Mouse (Mus musculus) kidney, postnatal 14 days (tissue): Measurements from ENCODE around the gene Tctn1.
A peak's percentile ranks its signal among the peaks of the same experiment; 100 is the strongest.

ENCODE experiments used
- DNase-seq: peaks from one replicate; pipeline ENCODE4 v3.0.0; 2022; ENCODE audit warnings: mixed read lengths

Gene Tctn1

DNA sequence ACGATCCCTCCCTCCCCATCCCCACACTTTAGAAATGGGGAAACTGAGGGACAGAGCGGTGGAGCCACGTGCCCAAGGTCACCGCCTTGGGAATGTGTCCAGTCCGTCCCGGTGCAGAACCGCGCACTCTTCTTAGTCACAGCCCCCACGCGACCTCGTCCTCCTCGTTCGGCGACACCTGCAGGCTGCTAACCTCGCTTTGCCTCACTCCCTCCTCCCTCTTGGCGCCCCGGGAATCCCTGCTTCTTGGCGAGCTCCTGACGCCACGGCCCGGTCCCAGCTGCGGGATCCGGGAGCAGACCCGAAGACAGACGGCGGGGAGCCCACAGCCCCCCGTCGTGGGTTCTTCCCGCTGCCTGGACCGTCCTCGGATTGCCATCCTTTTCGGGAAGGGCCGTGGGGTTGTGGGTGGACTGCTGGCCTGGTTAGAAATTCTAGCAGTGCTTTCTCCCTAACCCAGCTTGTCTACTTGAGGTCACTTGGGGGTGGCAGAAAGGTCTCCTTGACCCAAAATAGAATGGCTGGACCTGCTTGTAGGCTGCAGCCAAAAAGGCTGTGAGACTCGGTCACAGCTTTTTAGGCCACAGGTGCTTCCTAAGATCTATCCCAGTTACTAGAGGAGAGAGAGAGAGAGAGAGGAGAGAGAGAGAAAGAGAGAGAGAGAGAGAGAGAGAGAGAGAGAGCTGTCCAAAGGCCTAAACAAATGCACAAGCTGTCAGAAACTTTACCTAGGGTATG lies 20.9 kb upstream of the Tctn1 start:
- peak; percentile 66 for DNase-seq

DNA sequence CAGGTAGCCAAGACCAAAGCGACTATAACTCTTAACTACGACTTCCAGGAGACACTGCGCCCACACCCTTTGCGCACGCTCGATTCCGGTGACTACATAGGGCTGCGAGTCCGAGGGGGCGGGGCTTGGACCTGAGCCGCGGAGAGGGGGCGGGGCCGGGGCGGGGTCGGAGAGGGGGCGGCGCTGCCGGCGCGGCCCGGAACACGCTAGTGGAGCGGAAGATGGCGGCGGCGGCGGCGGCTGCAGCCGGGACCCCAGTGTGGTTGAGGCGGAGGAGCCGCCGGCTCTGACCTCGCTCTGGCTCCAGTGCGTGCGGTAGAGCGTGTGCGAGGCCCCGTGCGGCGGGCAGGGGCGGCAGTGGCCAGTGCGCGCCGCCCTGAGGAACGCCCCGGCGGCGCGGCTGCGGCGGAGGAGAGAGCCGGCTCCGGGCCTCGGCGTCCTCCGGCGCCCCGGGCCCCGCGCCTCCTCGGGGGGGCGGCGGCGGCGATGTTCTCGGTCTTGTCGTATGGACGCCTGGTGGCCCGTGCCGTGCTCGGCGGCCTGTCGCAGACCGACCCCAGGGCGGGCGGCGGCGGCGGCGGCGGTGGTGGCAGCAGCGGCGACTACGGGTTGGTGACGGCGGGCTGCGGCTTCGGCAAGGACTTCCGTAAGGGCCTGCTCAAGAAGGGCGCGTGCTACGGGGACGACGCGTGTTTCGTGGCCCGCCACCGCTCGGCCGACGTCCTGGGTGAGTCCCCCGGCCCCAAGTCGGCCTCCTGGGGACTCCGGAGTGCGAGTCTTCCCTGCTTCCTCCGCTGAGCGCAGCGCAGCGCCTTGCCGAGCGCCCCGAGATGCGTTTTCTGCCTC lies 20.1 kb upstream of the Tctn1 start, which contains the start of gene Pptc7:
Pptc7 (plus strand) TSS at position 183 of the 846 bp plus-strand sequence.
- peak; percentile 95 for DNase-seq

- DNase-seq: no peak
Measured at GRCm38 (mm10) chr5:122283828-122284182, 19.5 kb upstream of the Tctn1 start.

DNA sequence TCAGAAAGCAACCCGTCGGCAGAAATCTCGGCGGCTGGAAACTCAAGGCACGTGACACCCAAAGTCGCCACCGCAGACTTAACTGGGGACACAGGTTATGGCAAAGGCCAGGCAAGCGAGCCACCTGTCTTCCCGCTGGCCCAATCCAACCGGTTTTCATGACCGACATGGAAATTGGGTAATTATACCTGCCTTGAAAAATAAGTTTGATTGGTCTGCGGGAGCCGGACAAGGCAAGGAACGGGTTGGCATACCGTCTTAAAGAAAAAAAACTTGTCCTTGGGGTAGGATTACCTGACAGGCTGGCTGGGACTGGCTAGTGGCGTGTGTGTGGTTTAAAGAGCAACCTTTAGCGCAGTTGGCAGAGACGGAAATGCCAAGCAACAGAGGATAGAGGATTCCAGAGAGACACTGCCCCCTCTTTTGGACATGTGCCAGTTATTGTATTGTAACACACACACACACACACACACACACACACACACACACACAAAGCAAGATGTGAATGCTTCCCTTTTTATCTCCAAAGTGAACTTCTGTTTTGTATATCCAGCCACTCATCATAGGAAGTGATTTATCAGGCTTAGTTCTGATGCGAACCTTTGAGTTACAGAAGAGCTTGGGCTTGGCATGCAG lies 16.7 kb upstream of the Tctn1 start:
- DNase-seq: peak; percentile 73

DNA sequence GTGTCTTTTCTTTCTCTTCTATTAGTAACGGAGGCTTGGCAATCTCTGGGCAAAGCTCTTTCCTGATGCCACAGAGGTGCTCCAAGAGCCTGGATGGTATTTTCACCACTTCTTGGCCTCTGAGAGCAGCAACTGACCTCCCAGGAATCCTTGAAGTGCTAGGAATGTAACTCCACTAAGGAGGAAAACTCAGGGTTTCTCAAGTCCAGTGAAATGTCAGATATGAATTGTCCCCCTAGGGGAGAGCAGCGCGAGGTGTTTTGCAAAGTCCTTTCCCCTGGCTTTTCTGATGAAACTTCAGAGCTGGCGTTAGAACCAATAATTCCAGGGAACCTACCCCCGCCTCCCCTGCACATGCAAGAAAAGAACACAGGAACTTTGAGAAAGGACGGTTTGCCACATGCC lies 16.2 kb upstream of the Tctn1 start:
- no peak for DNase-seq

DNA sequence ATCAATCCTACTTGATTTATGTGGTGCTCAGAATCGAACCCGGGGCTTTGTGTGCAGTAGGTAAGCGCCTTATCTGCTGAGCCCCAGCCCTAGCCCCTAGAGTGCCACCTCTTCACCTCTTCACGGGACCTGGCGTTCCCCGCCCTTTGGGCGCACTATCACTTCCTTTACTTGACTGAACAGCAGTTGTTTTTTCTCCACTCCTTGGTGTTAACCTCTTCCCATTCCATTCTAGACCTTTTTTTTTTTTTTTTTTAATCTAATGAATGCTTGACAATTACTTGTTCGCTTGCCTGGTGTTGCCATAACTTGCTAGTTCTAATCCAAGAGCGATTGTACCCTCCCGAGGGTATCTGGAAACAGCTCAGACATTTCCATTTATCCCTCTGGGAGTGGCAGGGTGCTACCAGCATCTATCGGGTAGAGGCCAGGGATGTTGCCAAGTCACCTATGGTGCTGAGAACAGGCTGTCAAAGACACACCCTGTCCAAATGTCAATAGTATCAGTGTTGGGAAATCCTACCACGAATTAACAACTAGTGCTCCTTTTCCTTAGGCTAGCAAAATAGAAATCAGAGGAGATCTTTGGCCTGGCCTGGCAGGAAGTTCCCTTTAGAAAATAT lies 15.7 kb upstream of the Tctn1 start:
- DNase-seq: no peak

- no peak for DNase-seq
Measured at GRCm38 (mm10) chr5:122278946-122279345, 14.7 kb upstream of the Tctn1 start.

GRCm38 (mm10) chr5:122274785-122275184 lies 10.5 kb upstream of the Tctn1 start:
- peak; percentile 65 for DNase-seq

- no peak for DNase-seq
Measured at GRCm38 (mm10) chr5:122272821-122273220, 8.6 kb upstream of the Tctn1 start.

DNA sequence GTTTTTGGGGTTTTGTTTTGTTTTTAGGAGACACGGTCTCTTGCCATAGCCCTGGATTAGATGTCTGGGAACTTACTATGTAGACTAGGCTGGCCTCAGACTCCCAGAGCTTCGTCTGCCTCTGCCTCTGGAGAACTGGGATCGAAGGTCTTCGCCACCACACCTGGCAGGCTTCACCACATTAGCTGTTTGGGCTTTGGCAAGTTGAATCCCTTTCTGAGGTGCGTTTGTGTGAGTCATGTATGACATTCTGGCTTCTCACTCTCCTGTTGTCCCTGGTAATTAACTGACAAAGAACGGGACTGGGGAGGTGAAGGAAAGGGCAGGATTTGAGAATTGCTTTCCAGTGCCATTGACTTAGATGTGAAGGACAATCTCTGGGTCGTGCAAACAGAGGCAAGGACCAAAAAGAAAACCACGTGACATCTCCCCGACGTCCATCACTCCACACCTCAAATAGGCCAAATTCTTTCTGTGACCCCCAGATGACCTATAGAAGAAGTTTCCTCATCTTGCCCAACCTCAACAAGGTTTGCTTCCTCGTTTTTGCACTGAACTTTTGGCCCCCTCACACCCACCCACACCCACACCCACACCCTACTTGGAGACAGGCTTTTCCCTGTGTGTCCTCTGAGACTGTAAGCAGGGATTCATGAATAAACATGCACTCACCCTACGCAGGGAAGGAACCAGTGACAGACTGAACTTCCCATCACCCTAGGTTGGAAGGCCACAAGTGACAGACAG lies 4.8 kb upstream of the Tctn1 start:
- DNase-seq: no peak

DNA sequence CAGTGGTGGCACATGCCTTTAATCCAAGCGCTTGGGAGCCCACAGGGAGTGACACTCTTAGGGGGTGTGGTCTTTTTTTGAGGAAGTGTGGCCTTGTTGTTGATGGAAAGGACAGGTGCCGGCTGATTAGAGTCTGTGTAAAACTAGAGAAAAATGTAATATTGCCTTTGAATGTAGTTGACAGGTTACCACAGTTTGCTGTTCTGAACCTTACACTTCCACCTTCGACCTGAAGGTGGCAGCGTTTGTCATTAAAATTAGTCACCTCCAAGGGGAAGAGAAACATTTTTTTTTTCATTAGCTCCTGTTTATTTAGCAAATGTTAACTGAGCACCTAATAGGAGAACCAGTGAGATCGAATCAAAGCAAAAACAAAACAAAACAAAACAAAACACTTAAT lies 3.6 kb upstream of the Tctn1 start:
- DNase-seq: peak; percentile 83

DNA sequence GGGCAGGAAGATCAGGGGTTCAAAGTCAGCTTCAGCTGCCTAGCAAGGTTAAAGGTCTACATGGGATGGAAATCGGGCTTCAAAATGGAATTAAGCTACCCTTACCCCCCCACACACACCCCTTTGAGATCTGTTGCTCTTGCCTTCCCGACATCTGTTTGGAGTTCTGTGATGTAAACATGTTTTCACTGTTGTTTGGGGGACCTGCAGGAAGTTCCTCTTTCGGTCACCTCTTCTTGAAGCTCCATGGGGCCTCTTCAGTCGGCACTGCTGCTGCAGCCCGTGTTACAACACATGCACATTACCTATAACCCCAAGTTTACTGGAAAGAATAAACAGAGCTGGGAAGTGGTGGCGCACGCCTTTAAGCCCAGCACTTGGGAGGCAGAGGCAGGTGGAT lies 2.9 kb upstream of the Tctn1 start:
- no peak for DNase-seq

DNA sequence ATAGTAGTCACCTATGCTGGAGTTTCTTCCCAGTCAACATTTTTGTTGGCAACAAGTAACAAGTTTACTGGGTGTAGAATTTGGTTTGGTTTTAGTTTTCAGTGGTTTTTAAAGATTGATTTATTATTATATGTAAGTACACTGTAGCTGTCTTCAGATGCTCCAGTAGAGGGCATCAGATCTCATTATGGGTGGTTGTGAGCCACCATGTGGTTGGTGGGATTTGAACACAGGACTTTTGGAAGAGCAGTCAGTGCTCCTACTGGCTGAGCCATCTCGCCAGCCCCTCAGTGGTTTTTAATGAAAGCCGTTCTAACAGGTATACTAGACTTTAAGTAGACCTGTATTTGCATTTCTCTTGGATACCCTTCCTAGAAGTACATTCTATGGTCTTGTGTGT lies 1.7 kb upstream of the Tctn1 start:
- no peak for DNase-seq

DNA sequence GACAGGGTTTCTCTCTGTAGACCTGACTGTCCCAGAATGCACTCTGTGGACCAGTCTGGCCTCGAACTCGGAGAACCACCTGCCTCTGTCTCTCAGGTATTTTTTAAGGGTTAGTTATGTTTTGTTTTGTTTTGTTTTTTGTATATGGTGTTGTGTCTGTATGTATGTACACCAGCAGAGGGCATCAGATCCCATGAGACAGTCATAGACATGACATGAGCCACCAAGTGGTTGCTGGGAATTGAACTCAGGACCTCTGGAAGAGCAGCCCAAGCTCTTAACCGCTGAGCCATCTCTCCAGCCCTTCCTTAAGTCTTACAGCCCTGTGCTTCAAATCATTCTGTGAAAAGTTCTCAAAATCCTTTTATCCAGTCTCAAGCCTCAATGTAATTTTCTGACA lies 927 bp upstream of the Tctn1 start:
- no peak for DNase-seq

GRCm38 (mm10) chr5:122262104-122262503 lies 2.2 kb downstream of the Tctn1 start:
- DNase-seq: no peak

DNA sequence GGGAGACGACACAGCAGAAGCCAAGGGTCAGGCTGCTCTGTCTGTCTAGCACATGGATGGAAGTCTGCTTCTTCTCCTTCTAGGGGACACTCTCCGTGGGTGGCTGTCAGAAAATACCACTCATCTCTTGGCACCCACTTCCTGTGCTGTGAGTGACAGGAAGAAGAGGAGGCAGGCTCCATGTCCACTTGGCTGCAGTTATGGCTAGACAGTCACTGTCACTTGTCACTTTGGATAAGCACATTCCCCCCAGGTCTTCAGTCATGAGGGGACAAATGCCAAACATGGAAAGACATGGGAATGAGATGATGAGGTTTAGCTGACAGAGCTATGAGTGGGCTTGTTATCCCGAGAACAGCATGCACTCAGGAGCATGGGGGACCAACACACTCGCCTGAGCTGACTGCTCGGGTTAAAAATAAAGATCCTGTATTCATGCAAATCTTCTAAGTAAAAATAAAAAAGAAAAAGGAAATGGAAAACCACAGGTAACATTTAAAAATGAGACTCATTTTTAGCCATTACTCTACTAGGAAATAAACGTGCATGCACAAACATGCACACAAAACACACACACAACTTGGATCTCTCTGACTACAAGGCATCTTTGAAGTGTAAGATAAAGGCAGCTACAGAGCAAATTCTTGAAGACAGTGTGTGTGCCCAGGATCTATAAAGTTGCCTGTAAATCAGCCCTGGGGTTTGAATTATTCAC lies 6.1 kb downstream of the Tctn1 start:
- no peak for DNase-seq

- DNase-seq: no peak
Measured at GRCm38 (mm10) chr5:122251895-122252606, 12.2 kb downstream of the Tctn1 start.

DNA sequence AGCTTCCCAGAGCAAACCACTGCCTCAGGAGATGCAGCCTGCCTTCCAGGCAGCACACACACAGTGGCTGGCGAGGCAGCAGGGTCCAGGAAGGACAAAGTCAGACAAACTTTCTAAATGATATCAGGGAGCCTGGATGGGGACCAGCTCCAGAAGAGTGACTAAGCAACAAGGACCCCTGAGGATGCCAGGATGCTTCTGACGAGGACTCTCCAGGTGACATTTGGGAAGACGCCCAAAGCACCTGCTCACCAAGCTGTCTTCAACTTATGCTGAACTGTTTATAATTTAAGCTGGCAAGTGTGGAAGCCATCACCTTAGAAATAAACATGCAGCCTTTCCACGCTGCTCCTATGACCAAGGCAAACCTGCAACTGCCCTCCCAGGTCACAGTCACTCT lies 15.0 kb downstream of the Tctn1 start:
- DNase-seq: no peak

DNA sequence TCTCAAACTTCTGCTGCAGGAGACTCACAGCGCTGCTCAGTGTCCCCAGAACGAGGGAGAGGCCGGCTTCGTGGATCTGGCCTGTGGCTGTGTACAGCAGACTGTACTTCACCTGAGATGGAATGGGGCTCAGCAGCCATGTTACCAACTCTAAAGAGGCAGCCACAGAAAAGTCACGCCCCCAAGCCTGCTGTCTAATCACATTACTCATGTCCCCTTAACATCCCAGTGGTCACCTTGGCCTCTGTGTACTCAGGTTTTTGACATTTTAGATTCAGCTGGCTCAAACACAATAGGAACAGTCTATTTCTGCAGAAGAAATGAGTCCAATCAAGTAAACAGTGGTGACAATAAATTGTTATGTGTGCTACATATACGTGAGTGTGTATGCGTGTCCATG lies 16.3 kb downstream of the Tctn1 start:
- no peak for DNase-seq

- DNase-seq: no peak
Measured at GRCm38 (mm10) chr5:122247529-122247928, 16.7 kb downstream of the Tctn1 start.

DNA sequence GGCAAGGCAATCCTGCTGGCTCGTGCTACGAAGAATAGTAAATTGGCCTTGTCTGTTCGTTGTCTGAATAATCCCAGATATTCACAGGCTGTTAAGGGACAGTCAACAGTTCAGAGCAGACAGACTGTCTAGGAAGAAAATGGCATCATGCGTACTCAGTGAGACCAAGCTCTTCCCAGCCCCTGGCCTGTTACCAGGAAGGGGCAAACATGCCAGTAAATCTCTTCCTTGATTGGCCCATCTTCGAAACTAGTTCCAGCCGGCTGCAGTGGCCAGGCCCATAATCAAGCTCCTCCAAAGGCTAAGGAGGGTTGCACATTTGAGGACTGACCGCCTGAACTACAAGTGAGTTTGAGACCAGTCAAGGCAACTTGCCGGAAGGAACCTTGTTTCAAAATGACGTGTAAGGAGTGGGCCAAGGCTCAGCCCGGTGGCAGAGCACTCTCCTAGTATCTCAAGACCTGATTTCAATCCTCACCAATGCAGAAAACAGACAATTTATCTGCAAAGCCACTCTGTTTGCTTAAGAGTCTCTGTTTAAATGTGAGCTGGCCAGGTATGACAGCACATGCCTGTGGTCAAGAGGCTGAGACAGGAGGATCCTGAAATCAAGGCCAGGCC lies 17.6 kb downstream of the Tctn1 start:
- DNase-seq: no peak
